Mouse (Mus musculus) liver, postnatal 0 days (tissue): ENCODE results near the gene Zfhx3.

Source experiments
- CTCF ChIP-seq: sonication (generic); IDR thresholded peaks from 2 replicates; pipeline ENCODE4 v1.5.1; 2016; ENCODE audit warnings: antibody characterized with exemption, low read depth
- EP300 ChIP-seq: IDR thresholded peaks from 2 replicates; pipeline ENCODE4 v1.6.1; 2016; ENCODE audit warnings: antibody characterized with exemption, low read depth, mild to moderate bottlenecking

- TF ChIP-seq CTCF, result no peak
- no peak for TF ChIP-seq EP300
These were observed 799.2 kb downstream of the Zfhx3 start for GRCm38 (mm10) chr8:108741651-108742050.
